Mouse (Mus musculus): ENCODE data around the gene Cd180. TPM values are rescaled to one million over a fixed set of nuclear protein-coding genes. Genes with fewer than 3 reads are reported as not detected.

The Cd180 gene
- polyA plus RNA-seq, 1 experiment from 2014 or later = 0.10 TPM

DNA sequence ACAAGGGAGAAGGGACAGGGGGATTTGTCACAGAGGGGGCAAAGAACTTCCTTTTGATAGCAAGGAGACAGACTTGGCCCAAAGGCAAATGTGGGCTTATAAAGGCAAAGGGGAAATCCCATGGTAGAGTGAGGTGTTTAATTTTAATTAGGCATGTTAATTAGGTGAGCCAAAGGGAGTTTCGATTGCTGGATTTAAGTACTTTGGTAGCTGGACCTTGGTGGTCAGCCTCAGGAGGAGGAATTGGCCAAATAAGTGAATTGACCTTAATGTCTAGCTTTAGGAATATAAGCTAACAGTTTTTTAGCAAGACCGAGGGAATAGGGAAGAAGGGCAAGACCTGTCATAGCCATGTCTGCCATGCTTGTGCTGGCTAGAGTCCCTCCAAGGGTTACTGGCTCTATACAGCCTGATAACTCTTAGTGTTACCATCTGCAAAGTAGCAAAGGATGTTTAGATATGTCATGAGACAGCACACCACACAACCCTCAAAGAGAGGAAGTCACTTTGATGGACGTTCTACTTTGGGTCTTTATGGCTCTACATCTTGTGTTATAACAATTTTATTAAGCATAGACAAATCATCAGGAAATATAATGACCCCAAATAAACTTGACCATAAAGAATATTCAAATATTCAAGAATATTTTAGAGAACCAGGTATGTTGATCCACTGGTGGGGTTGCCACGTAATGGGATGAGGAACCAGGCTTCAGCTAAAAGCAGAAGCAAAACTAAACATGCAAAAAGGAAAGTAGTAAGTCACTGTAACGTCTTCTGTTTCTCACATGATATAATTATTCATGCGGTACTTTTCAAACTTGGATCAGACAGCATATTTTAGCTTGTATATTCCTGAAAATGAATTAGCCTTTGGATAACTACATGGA, 3.9 kb upstream of the Cd180 start:
- 87% methylated on average over 6 of the region's 6 CpGs for WGBS
- H3K27me3 ChIP-seq (replicated peaks; ENCODE audit: low read depth, poor library complexity, severe bottlenecking) = no peaks in the 10 kb centered on the region
- no peak overlapping the region for H3K4me3 ChIP-seq
- H3K36me3 ChIP-seq (replicated peaks) = no peaks in the 10 kb centered on the region
- no peaks in the 10 kb centered on the region for H3K9me3 ChIP-seq
- peaks cover 17% of the 10 kb centered on the region for H3K4me1 ChIP-seq
- no peak for DNase-seq (ENCODE audit: low spot score)
- no peak overlapping the region for H3K27ac ChIP-seq (replicated peaks)

GRCm38 (mm10) chr13:102690184-102690583, 3.2 kb upstream of the Cd180 start:
- Histone ChIP-seq H3K27me3 (replicated peaks; ENCODE audit: low read depth, poor library complexity, severe bottlenecking) (no peaks in the 10 kb centered on the region), H3K4me1 (peaks cover 17% of the 10 kb centered on the region), H3K36me3 (replicated peaks) (no peaks in the 10 kb centered on the region), H3K4me3 (no peak overlapping the region), H3K9me3 (no peaks in the 10 kb centered on the region), H3K27ac (replicated peaks) (no peak overlapping the region)
- WGBS = 92% methylated on average over 5 of the region's 5 CpGs
- DNase-seq (ENCODE audit: low spot score) = no peak

DNA sequence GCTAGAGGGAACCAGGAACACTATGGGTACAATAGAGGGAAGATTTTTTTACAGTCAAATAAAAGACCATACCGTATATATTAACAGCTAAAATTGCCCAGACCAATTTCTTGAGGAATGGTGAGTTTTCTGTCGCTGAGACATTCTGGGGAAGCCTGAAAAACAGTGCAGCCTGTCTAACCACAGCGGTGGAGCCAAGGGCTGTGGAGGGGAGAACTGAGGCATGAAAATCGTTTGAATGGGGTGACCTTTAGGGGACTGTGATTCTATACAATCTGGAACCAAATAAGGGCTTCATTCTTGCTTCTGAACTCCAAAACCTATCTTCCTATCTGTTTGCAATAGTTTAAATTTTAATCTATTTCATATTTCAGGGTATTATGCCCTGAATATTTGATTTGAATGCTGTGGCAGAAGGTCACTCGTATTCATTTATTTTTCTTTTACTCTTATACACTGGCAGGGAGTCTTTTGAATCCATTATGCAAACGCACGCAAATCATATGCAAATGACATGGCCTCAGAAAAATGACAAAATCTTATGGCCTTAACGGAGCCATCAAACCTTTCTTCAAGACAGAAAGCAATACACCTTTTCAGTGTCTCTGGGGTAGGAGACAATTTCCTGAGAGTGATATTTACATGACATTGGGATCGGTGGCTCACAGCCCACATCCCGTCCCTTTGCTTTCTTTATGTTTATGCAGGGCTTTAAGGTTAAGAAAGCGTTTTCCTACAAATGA, 1.8 kb upstream of the Cd180 start:
- 76% methylated on average over 11 of the region's 11 CpGs for WGBS
- no peak overlapping the region for H3K27ac ChIP-seq (replicated peaks)
- no peak overlapping the region for H3K4me3 ChIP-seq
- no peaks in the 10 kb centered on the region for H3K9me3 ChIP-seq
- H3K27me3 ChIP-seq (replicated peaks; ENCODE audit: low read depth, poor library complexity, severe bottlenecking) = no peaks in the 10 kb centered on the region
- no peak for DNase-seq (ENCODE audit: low spot score)
- H3K36me3 ChIP-seq (replicated peaks) = no peaks in the 10 kb centered on the region
- H3K4me1 ChIP-seq = peaks cover 17% of the 10 kb centered on the region

GRCm38 (mm10) chr13:102694154-102694553, 796 bp downstream of the Cd180 start:
- H3K27ac ChIP-seq (replicated peaks) = no peak overlapping the region
- WGBS = 92% methylated on average over 7 of the region's 7 CpGs

GRCm38 (mm10) chr13:102695121-102695905, 2.0 kb downstream of the Cd180 start:
- no peak for DNase-seq (ENCODE audit: low spot score)
- Histone ChIP-seq H3K9me3 (no peaks in the 10 kb centered on the region), H3K36me3 (replicated peaks) (no peaks in the 10 kb centered on the region), H3K4me3 (no peak overlapping the region), H3K27me3 (replicated peaks; ENCODE audit: low read depth, poor library complexity, severe bottlenecking) (peaks cover 9% of the 10 kb centered on the region), H3K4me1 (peaks cover 32% of the 10 kb centered on the region), H3K27ac (replicated peaks) (no peak overlapping the region)
- 73% methylated on average over 7 of the region's 7 CpGs for WGBS

More at GRCm38 (mm10) chr13:102694154-102694553, 796 bp downstream of the Cd180 start:
- Histone ChIP-seq H3K9me3 (no peaks in the 10 kb centered on the region), H3K4me3 (no peak overlapping the region), H3K4me1 (peaks cover 29% of the 10 kb centered on the region), H3K27me3 (replicated peaks; ENCODE audit: low read depth, poor library complexity, severe bottlenecking) (peaks cover 3% of the 10 kb centered on the region), H3K36me3 (replicated peaks) (no peaks in the 10 kb centered on the region)
- DNase-seq (ENCODE audit: low spot score) = no peak

DNA sequence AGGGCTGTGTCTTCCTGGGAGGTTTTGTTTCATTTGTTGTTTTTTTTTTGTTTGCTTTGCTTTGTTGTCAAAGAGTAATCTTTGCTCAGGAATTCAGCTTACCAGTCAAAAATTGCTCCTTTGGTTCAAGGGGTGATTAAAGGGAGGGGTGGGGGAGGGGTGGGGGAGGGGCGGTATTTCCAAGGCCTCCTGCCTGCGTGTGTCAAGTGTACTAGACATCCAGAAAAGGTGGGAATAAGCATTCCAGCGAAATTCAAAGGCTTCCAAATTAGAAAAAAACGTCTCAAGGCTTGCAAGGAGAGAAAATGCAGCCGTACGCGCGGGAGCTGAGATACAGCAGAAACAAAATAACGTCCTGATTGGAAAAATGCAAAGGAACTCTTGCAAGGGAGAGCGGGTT, 5.0 kb downstream of the Cd180 start:
- 37% methylated on average over 10 of the region's 10 CpGs for WGBS
- Histone ChIP-seq H3K27me3 (replicated peaks; ENCODE audit: low read depth, poor library complexity, severe bottlenecking) (peaks cover 9% of the 10 kb centered on the region), H3K27ac (replicated peaks) (peak overlapping the region; percentile 68), H3K4me1 (peaks cover 15% of the 10 kb centered on the region), H3K36me3 (replicated peaks) (no peaks in the 10 kb centered on the region), H3K4me3 (peak overlapping the region; percentile 28), H3K9me3 (no peaks in the 10 kb centered on the region)
- DNase-seq (ENCODE audit: low spot score) = no peak

- peaks cover 15% of the 10 kb centered on the region for H3K4me1 ChIP-seq
- peak; percentile 24 for DNase-seq (ENCODE audit: low spot score)
- H3K27me3 ChIP-seq (replicated peaks; ENCODE audit: low read depth, poor library complexity, severe bottlenecking) = peaks cover 9% of the 10 kb centered on the region
- no peaks in the 10 kb centered on the region for H3K9me3 ChIP-seq
- no peaks in the 10 kb centered on the region for H3K36me3 ChIP-seq (replicated peaks)
- H3K4me3 ChIP-seq = peak overlapping the region; percentile 28
- WGBS = 42% methylated on average over 14 of the region's 14 CpGs
- H3K27ac ChIP-seq (replicated peaks) = peak overlapping the region; percentile 68
These were observed 5.5 kb downstream of the Cd180 start for GRCm38 (mm10) chr13:102698751-102699323.

DNA sequence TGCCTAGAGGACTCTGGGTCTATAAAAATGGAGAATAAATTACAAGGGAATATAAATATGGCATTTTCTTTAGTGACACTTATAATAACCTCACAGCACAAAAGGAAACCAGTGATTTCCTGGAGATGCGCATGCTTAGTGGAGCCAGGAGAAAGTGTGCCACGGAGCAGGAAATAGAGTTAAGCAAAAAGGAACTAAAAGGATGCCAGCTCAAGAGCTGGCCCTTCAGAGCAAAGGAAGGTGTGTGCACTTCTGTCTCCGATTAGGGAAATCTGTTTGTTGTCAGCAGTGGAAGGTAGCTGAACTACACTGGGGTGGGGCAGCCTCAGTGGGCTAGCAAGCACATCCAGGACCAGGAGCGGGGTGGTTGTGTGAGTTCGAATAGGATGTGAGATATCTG, 6.8 kb downstream of the Cd180 start:
- Histone ChIP-seq H3K27me3 (replicated peaks; ENCODE audit: low read depth, poor library complexity, severe bottlenecking) (peaks cover 9% of the 10 kb centered on the region), H3K27ac (replicated peaks) (no peak overlapping the region), H3K4me3 (no peak overlapping the region), H3K36me3 (replicated peaks) (no peaks in the 10 kb centered on the region), H3K9me3 (no peaks in the 10 kb centered on the region), H3K4me1 (peaks cover 15% of the 10 kb centered on the region)
- 85% methylated on average over 5 of the region's 5 CpGs for WGBS
- DNase-seq (ENCODE audit: low spot score) = no peak

DNA sequence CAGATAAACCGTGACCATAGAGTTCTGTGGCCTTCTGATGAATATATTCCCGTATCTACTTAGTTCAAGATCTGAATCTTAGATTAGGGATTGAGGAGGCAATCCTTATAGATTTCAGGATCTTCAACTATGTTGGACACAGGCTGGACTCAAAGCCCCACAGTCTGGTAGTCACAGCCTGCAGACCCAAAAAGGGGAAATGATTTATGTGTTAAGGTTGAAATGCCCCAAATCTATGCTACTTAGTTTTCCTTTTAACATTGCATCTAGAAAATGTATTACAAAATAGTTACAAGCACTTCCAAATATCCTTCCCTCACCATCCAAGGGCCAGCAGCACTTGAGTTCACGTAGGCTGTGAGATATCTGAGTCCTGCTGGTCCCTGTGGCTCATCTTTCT, 7.4 kb downstream of the Cd180 start:
- Histone ChIP-seq H3K9me3 (no peaks in the 10 kb centered on the region), H3K4me1 (peaks cover 15% of the 10 kb centered on the region), H3K27ac (replicated peaks) (no peak overlapping the region), H3K27me3 (replicated peaks; ENCODE audit: low read depth, poor library complexity, severe bottlenecking) (peaks cover 9% of the 10 kb centered on the region), H3K36me3 (replicated peaks) (no peaks in the 10 kb centered on the region), H3K4me3 (no peak overlapping the region)
- no peak for DNase-seq (ENCODE audit: low spot score)
- WGBS = 88% methylated on average over 3 of the region's 3 CpGs

GRCm38 (mm10) chr13:102716973-102717372, 23.6 kb downstream of the Cd180 start:
- H3K36me3 ChIP-seq (replicated peaks) = no peaks in the 10 kb centered on the region
- H3K4me1 ChIP-seq = peaks cover 3% of the 10 kb centered on the region; the same call in 1 of the 2 replicates
- DNase-seq (ENCODE audit: low spot score) = no peak
- no peak overlapping the region for H3K4me3 ChIP-seq
- H3K27ac ChIP-seq (replicated peaks) = no peak overlapping the region
- no peaks in the 10 kb centered on the region for H3K9me3 ChIP-seq
- no peaks in the 10 kb centered on the region for H3K27me3 ChIP-seq (replicated peaks; ENCODE audit: low read depth, poor library complexity, severe bottlenecking)
- 46% methylated on average over 1 of the region's 1 CpGs for WGBS

GRCm38 (mm10) chr13:102725416-102725815, 32.1 kb downstream of the Cd180 start:
- no peak overlapping the region for H3K27ac ChIP-seq (replicated peaks)
- no peaks in the 10 kb centered on the region for H3K27me3 ChIP-seq (replicated peaks; ENCODE audit: low read depth, poor library complexity, severe bottlenecking)
- H3K9me3 ChIP-seq = no peaks in the 10 kb centered on the region
- no peaks in the 10 kb centered on the region for H3K36me3 ChIP-seq (replicated peaks)
- no peak for DNase-seq (ENCODE audit: low spot score)
- H3K4me3 ChIP-seq = no peak overlapping the region
- H3K4me1 ChIP-seq = no peaks in the 10 kb centered on the region

- Histone ChIP-seq H3K4me3 (no peak overlapping the region), H3K27ac (replicated peaks) (no peak overlapping the region), H3K9me3 (no peaks in the 10 kb centered on the region), H3K27me3 (replicated peaks; ENCODE audit: low read depth, poor library complexity, severe bottlenecking) (no peaks in the 10 kb centered on the region), H3K36me3 (replicated peaks) (no peaks in the 10 kb centered on the region), H3K4me1 (no peaks in the 10 kb centered on the region)
- DNase-seq (ENCODE audit: low spot score) = no peak
- 83% methylated on average over 2 of the region's 2 CpGs for WGBS
These were observed 32.5 kb downstream of the Cd180 start for GRCm38 (mm10) chr13:102725906-102726305.
